Mouse (Mus musculus): ENCODE data around the gene Dnajc7. TPM values are rescaled to one million over a fixed set of nuclear protein-coding genes. Genes with fewer than 3 reads are reported as not detected.
"Not testable (repeated sequence)": the region's sequence is repeated elsewhere in the genome, so short reads cannot be mapped to it uniquely, and the experiment has no call there.

The Dnajc7 gene
- polyA plus RNA-seq, 1 experiment = 113 TPM

DNA sequence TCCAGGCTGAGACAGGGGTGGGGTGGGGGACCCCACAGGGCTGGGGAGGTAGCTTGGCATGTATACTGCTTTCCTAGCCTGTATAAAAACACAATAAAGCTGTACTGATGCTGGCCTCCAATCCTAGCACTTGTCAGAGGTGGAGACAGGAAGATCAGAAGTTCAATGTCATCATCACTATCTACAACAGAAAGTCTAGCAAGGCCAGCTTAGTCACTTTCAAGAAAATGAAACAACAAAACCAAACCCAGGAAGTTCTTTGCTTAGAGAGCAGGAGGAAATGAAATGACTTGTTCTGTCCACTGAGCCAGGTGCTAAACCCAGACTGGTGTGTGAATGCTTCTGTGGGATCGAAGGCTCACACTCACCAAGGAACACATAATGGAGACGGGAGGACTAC is 31.5 kb downstream of the Dnajc7 start:
- Histone ChIP-seq H3ac (ENCODE audit: control insufficient read depth, insufficient read length) (no peak overlapping the region), H3K27me3 (ENCODE audit: control insufficient read depth, insufficient read depth, insufficient read length) (no peaks in the 10 kb centered on the region), H3K4me2 (ENCODE audit: low read depth) (no peak overlapping the region), H3K79me2 (ENCODE audit: control insufficient read depth, insufficient read depth) (no peaks in the 10 kb centered on the region), H3K4me3 (no peak overlapping the region), H3K36me3 (ENCODE audit: control insufficient read depth, insufficient read depth) (peaks cover 86% of the 10 kb centered on the region)
- TF ChIP-seq CEBPB (IDR thresholded peaks at IDR 0.05; ENCODE audit: insufficient read depth, poor library complexity, severe bottlenecking) = no peak
- TF ChIP-seq USF1 (IDR thresholded peaks at IDR 0.05; ENCODE audit: low read depth) = no peak
- TF ChIP-seq E2F4 (IDR thresholded peaks at IDR 0.05; ENCODE audit: insufficient read depth) = no peak
- no peak for TF ChIP-seq TCF3 (IDR thresholded peaks at IDR 0.05; ENCODE audit: insufficient read length, low read depth)
- TF ChIP-seq SRF (IDR thresholded peaks at IDR 0.05; ENCODE audit: control insufficient read depth, insufficient read length, low read depth) = no peak
- no peak for TF ChIP-seq MYOD1 (IDR thresholded peaks at IDR 0.05; ENCODE audit: control insufficient read depth in 1 of 3, insufficient read length in 2 of 3, low read depth in 2 of 3)
- no peak for TF ChIP-seq REST (IDR thresholded peaks at IDR 0.05; ENCODE audit: insufficient read depth, insufficient read length)
- no peak for TF ChIP-seq POLR2A (IDR thresholded peaks at IDR 0.05; ENCODE audit: insufficient read length, low read depth)
- TF ChIP-seq MYOG (IDR thresholded peaks at IDR 0.05; ENCODE audit: control insufficient read depth in 1 of 3, insufficient read depth in 1 of 3, insufficient read length in 2 of 3, low read depth in 2 of 3) = no peak
- TF ChIP-seq POLR2AphosphoS2 (IDR thresholded peaks at IDR 0.05; ENCODE audit: insufficient read length, low read depth) = no peak
- no peak for TF ChIP-seq TCF12 (IDR thresholded peaks at IDR 0.05; ENCODE audit: insufficient read depth, poor library complexity, severe bottlenecking)
- TF ChIP-seq MAX (IDR thresholded peaks at IDR 0.05; ENCODE audit: low read depth) = no peak

DNA sequence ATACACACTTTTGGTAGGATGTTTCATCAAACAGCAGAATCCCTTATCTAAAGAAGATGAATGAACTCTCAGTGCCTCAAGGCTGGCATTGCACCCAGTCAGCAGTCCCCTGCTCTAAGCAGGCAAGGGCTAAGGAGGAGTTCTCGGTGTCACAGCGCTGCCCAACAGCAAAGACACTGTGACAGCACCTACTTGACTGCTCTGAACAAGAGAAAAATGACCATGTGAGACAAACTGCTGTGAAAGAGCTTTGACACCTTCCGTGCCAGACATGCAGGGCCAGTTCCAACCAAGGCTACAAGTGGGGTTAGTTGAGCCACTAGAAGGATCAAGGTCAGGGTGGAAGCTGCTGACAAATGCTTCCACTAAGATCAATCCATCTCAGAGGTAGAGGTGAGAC is 34.8 kb downstream of the Dnajc7 start:
- Histone ChIP-seq H3K79me2 (ENCODE audit: control insufficient read depth, insufficient read depth) (no peaks in the 10 kb centered on the region), H3ac (ENCODE audit: control insufficient read depth, insufficient read length) (no peak overlapping the region), H3K36me3 (ENCODE audit: control insufficient read depth, insufficient read depth) (peaks cover 67% of the 10 kb centered on the region), H3K27me3 (ENCODE audit: control insufficient read depth, insufficient read depth, insufficient read length) (no peaks in the 10 kb centered on the region), H3K4me2 (ENCODE audit: low read depth) (no peak overlapping the region), H3K4me3 (no peak overlapping the region)
- TF ChIP-seq MYOG (IDR thresholded peaks at IDR 0.05; ENCODE audit: control insufficient read depth in 1 of 3, insufficient read depth in 1 of 3, insufficient read length in 2 of 3, low read depth in 2 of 3) (no peak), TCF3 (IDR thresholded peaks at IDR 0.05; ENCODE audit: insufficient read length, low read depth) (no peak), MYOD1 (IDR thresholded peaks at IDR 0.05; ENCODE audit: control insufficient read depth in 1 of 3, insufficient read length in 2 of 3, low read depth in 2 of 3) (no peak), POLR2A (IDR thresholded peaks at IDR 0.05; ENCODE audit: insufficient read length, low read depth) (no peak), TCF12 (IDR thresholded peaks at IDR 0.05; ENCODE audit: insufficient read depth, poor library complexity, severe bottlenecking) (no peak), E2F4 (IDR thresholded peaks at IDR 0.05; ENCODE audit: insufficient read depth) (no peak), SRF (IDR thresholded peaks at IDR 0.05; ENCODE audit: control insufficient read depth, insufficient read length, low read depth) (no peak), MAX (IDR thresholded peaks at IDR 0.05; ENCODE audit: low read depth) (no peak), REST (IDR thresholded peaks at IDR 0.05; ENCODE audit: insufficient read depth, insufficient read length) (no peak), CEBPB (IDR thresholded peaks at IDR 0.05; ENCODE audit: insufficient read depth, poor library complexity, severe bottlenecking) (no peak), POLR2AphosphoS2 (IDR thresholded peaks at IDR 0.05; ENCODE audit: insufficient read length, low read depth) (no peak), USF1 (IDR thresholded peaks at IDR 0.05; ENCODE audit: low read depth) (no peak)

DNA sequence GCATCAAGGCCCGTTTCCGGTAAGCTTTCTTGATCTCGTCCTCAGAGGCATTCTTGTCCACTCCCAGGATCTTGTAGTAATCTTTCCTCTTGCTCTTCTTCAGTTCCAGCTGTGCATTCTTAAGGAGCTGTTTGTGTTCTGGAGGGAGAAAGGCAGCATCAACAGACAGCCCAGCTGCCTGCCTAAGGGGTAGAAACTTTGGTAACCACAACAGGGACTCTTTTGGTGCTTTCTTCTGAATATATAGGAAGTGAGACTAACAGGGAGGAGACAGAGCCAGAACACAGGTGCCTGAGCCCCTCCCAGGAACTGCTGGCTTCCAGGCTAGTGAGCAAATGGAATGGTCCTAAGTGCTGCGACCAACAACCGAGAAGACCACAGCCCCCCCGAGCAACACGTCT is 35.4 kb downstream of the Dnajc7 start:
- H3K4me3 ChIP-seq = no peak overlapping the region
- TF ChIP-seq TCF12 (IDR thresholded peaks at IDR 0.05; ENCODE audit: insufficient read depth, poor library complexity, severe bottlenecking) (no peak), POLR2A (IDR thresholded peaks at IDR 0.05; ENCODE audit: insufficient read length, low read depth) (no peak), SRF (IDR thresholded peaks at IDR 0.05; ENCODE audit: control insufficient read depth, insufficient read length, low read depth) (no peak), POLR2AphosphoS2 (IDR thresholded peaks at IDR 0.05; ENCODE audit: insufficient read length, low read depth) (no peak), CEBPB (IDR thresholded peaks at IDR 0.05; ENCODE audit: insufficient read depth, poor library complexity, severe bottlenecking) (no peak), MYOD1 (IDR thresholded peaks at IDR 0.05; ENCODE audit: control insufficient read depth in 1 of 3, insufficient read length in 2 of 3, low read depth in 2 of 3) (no peak), USF1 (IDR thresholded peaks at IDR 0.05; ENCODE audit: low read depth) (no peak), REST (IDR thresholded peaks at IDR 0.05; ENCODE audit: insufficient read depth, insufficient read length) (no peak), E2F4 (IDR thresholded peaks at IDR 0.05; ENCODE audit: insufficient read depth) (no peak)
- no peak overlapping the region for H3K4me2 ChIP-seq (ENCODE audit: low read depth)
- peaks cover 61% of the 10 kb centered on the region for H3K36me3 ChIP-seq (ENCODE audit: control insufficient read depth, insufficient read depth)
- H3K27me3 ChIP-seq (ENCODE audit: control insufficient read depth, insufficient read depth, insufficient read length) = no peaks in the 10 kb centered on the region
- H3K79me2 ChIP-seq (ENCODE audit: control insufficient read depth, insufficient read depth) = no peaks in the 10 kb centered on the region
- H3ac ChIP-seq (ENCODE audit: control insufficient read depth, insufficient read length) = no peak overlapping the region

DNA sequence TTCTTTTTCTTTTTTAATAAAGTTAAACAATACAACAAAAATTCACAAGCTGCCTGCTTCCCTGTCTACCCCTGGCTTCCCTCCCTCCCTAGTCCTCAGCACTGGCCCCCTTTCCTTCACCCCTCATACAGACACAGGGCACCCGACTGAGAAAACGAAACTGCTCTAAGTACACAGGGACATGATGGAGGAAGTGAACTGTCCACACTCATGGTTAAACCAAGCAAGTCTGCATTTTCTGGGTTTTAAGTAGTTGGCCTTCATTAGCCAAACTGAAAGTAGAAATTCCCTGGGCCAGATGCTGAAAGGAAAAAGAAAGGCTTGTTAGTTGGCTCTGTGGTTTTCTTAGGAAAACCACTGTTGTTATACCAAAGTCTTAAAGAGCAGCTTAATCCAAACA is 37.1 kb downstream of the Dnajc7 start:
- Histone ChIP-seq H3K79me2 (ENCODE audit: control insufficient read depth, insufficient read depth) (no peaks in the 10 kb centered on the region), H3K4me3 (no peak overlapping the region), H3ac (ENCODE audit: control insufficient read depth, insufficient read length) (no peak overlapping the region), H3K36me3 (ENCODE audit: control insufficient read depth, insufficient read depth) (peaks cover 53% of the 10 kb centered on the region), H3K4me2 (ENCODE audit: low read depth) (no peak overlapping the region), H3K27me3 (ENCODE audit: control insufficient read depth, insufficient read depth, insufficient read length) (no peaks in the 10 kb centered on the region)
- TF ChIP-seq MAX (IDR thresholded peaks at IDR 0.05; ENCODE audit: low read depth) = no peak

DNA sequence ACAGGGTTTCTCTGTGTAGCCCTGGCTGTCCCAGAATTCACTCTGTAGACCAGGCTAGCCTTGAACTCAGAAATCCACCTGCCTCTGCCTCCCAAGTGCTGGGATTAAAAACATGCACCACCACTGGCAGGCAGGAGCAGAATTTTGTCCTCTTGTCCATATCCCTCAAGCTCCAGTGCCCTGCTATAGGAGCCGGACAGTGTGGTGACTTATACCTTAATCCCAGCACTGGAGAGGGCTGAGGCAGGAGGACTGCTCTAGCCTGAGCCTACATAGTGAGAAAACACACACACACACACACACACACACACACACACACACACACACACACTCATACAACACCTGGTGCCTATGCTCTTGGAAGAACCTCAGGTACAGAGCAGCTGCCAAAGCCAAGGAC is 37.6 kb downstream of the Dnajc7 start:
- H3K79me2 ChIP-seq (ENCODE audit: control insufficient read depth, insufficient read depth); H3K4me2 ChIP-seq (ENCODE audit: low read depth); H3K27me3 ChIP-seq (ENCODE audit: control insufficient read depth, insufficient read depth, insufficient read length); H3K4me3 ChIP-seq; H3ac ChIP-seq (ENCODE audit: control insufficient read depth, insufficient read length): not testable (repeated sequence)
- peaks cover 52% of the 10 kb centered on the region for H3K36me3 ChIP-seq (ENCODE audit: control insufficient read depth, insufficient read depth)
